Mouse (Mus musculus) lung, postnatal 10 days (tissue): ENCODE data around the gene Otog.

Experiments used
- DNase-seq: peaks from one replicate; pipeline ENCODE4 v3.0.0; 2021

The Otog gene

GRCm38 (mm10) chr7:46285161-46285839 lies 44.5 kb downstream of the Otog start:
- no peak for DNase-seq

DNA sequence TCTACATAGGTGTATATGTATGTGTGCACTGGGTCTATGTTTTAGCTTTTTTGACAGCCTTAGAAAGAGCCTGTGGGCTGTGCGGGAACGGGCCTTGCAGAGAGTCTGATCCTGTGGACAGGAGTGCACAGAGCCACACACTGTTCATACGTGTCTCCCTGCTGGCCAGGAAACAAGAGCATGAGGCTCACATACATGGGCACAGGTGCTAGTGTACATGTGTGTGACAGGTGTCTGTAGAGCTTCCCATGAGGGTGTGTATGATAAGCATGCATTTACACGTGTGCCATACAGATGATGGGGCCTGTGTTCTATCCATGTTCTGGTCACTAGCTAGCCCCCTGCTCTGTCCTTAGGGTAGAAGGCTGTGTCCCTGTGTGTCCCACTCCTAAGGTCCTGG lies 45.6 kb downstream of the Otog start:
- DNase-seq = no peak

- DNase-seq = no peak
Measured at GRCm38 (mm10) chr7:46287051-46287450, 46.3 kb downstream of the Otog start.

- no peak for DNase-seq
Measured at GRCm38 (mm10) chr7:46296330-46296729, 55.5 kb downstream of the Otog start.

- no peak for DNase-seq
Measured at GRCm38 (mm10) chr7:46301031-46301632, 60.3 kb downstream of the Otog start.

DNA sequence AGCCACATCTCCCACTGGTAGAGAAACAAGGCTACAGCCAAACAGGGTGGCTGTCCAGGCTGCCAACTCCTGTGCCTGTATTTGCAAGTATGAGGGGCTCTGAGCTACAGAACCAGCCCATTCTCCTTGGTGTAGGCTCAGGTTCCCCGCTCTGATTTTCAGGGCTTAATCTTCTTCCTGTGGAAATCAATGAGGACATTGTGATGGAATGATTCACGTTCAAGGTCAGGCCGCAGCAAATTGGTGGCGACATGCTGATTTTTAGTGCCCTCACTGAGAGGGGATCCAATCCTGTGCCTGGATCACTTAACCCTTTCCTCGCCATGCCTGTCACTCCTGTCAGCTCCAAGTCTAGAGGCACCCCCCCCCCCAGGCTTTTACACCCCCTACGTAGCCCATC lies 72.7 kb downstream of the Otog start:
- DNase-seq = no peak

GRCm38 (mm10) chr7:46314220-46315009 lies 73.6 kb downstream of the Otog start:
- no peak for DNase-seq

DNA sequence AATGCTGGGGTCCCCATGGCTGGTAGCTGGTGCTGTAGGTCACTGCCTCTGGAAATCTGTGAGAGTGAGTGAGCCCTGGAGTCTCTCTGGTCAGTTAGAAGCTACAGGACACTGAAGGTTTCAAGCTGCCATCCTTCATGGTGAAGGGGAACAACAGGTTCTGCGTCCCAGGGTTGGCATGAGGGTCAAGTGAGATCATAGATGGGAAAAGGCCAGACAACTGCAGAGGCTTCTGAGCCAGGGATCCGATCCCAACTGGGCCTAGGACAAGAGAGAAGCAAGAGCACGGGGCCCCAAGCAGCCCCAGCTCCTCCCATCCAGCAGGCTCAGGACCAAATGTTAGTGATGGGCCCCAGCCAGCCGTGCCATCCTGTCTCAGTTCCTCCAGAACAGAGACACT lies 74.9 kb downstream of the Otog start:
- no peak for DNase-seq

- DNase-seq = peak; percentile 5
Measured at GRCm38 (mm10) chr7:46316948-46317347, 76.2 kb downstream of the Otog start.

DNA sequence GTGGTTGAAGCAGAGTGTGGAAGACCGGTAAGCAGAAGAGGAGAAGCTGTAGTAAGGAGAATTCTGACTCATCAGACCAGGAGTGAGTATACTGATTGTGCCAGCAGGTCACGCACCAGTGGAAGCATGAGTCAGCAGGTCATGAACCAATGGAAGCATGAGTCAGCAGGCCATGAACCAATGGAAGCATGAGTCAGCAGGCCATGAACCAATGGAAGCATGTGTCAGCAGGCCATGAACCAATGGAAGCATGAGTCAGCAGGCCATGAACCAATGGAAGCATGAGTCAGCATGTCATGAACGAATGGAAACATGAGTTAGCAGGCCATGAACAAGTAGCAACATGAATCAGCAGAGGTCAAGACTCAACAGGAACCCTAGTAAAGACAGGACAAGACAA lies 80.5 kb downstream of the Otog start:
- no peak for DNase-seq

GRCm38 (mm10) chr7:46327896-46328295 lies 87.1 kb downstream of the Otog start:
- DNase-seq = no peak

GRCm38 (mm10) chr7:46337397-46337796 lies 96.6 kb downstream of the Otog start:
- no peak for DNase-seq

DNA sequence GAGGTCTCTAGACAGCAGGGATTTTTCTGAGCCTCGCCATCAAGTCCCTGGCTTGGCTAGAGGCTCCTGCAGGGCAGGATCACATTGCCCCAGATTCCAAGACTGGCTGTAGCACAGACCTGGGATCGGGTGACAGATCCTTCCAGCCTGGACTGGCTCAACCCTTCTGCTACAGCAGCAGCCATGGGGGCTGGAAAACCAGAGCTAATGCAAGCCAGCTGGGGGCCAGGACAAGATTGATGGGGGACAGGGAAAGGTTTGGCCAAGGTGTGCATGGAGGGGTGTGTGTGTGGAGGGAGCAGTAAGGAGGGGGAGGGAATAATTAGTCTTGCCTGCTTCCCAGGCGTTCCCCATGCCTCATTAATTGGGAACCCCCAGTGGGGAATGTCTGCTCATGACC lies 99.0 kb downstream of the Otog start:
- DNase-seq = no peak

DNA sequence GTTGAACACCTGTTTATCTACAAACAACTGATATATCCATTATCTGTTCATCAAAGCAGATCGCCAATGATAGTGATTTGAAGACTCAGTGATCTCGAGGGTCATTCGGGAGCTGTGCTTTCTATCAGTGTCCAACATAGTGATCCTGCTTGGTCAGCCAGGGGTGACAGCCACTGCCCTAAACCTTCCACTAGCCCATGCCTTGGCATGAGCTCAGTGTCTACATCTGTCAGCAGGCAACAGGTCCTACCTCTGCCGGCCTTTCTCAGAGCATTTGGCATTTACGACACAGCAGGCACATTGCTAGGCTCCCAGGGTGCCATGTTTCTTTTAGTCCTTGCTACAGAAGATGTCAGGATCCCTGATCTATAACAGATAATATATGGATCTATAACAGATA lies 99.5 kb downstream of the Otog start:
- no peak for DNase-seq

GRCm38 (mm10) chr7:46341471-46341870 lies 100.7 kb downstream of the Otog start:
- no peak for DNase-seq

DNA sequence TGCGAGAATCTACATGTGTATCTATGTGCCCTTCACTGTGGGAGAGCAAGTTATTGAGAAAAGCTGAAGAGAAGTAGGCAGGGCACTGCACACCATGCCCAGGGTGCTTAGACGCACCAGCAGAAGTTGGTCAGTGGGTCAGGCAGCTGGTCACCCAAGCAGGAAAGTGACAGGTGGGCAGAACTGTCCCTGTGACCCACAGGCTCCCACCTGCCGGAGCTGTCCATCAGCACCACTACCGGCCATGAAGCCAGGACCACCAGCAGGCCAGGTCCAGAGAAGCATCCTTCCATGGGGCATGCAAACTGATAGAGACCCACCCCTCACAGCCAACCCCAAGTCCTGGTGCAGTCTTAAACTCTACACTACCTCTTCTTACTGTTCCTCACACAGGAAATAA lies 106.9 kb downstream of the Otog start:
- no peak for DNase-seq

- no peak for DNase-seq
Measured at GRCm38 (mm10) chr7:46348813-46349212, 108.0 kb downstream of the Otog start.

- no peak for DNase-seq
Measured at GRCm38 (mm10) chr7:46350119-46350702, 109.4 kb downstream of the Otog start.

DNA sequence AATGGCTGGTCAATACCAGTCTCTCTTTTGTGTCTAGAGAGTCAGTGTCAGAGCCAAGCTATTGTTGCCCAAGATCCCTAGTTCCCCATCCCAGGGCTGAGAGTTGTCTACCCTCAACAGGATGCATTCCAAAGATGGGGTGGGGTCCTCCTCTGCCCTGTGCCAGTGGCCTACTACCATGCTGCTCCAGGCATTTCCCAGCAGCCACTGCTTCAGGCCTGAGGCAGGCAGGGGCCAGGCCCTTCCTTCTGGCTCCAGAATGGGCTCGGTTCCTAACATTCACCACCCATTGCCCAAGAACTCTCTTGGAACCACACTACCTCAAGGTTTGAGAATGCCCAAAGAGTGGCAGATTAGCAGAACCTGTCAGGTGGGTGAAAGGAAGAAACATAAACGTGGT lies 112.0 kb downstream of the Otog start:
- DNase-seq = no peak

- DNase-seq = no peak
Measured at GRCm38 (mm10) chr7:46353216-46353615, 112.4 kb downstream of the Otog start.

GRCm38 (mm10) chr7:46353875-46354274 lies 113.1 kb downstream of the Otog start:
- no peak for DNase-seq
